Mouse (Mus musculus) natural killer cell, adult 2 months (primary cell): ENCODE measurements around the gene Frmd8.
"Not testable (repeated sequence)": the region's sequence is repeated elsewhere in the genome, so short reads cannot be mapped to it uniquely, and the experiment has no call there.

Experiments used
- DNase-seq, 2 experiments: peaks; one replicate each; pipeline ENCODE4 v3.0.0; 2022; ENCODE audit warnings: low spot score in 2 of 2

Gene Frmd8

GRCm38 (mm10) chr19:5885838-5886237 is 10.8 kb upstream of the Frmd8 start:
- no peak for DNase-seq

DNA sequence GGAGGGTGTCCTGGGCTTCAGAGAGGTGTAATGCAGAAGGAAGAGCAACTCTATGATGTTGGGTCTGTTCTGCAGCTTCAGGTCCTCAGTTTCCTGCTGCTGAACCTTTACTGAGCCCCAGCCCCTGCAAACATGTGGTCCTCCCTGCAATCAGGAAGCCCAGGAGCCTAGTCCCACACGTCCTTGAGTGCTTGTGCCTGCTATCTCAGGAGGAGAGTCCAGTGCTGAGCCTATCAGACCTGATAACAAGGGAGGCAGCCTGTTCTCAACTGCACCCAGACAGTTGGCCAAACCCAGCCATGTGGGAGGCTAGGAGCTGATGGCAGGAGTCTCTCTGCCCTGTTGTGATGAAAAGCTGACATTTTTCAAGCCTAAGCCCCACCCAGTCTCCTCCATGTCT is 8.9 kb upstream of the Frmd8 start:
- DNase-seq: no peak

- not testable (repeated sequence) for DNase-seq
Measured at GRCm38 (mm10) chr19:5882079-5882478, 7.0 kb upstream of the Frmd8 start.

GRCm38 (mm10) chr19:5881155-5881554 is 6.1 kb upstream of the Frmd8 start:
- DNase-seq: no peak

- DNase-seq: no peak
Measured at GRCm38 (mm10) chr19:5879735-5880134, 4.7 kb upstream of the Frmd8 start.

- DNase-seq: no peak
Measured at GRCm38 (mm10) chr19:5878916-5879315, 3.8 kb upstream of the Frmd8 start.

DNA sequence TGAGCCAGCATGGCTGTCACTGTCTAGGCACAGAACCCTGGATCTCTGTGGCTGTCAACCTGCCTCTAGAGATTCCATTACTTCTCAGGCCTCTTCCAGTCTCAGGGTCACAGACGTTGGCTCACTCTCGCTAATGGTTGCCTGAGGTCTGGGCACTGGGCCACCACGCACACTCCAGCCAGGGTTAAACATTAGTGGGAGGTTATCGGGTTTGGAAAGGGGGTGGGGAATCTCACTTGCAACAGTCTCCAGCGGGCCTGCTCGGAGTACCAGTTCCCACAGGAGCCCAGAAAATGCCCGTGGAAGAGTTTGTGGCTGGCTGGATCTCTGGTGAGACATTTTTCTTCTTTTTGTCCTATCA is 3.3 kb upstream of the Frmd8 start:
- no peak for DNase-seq

DNA sequence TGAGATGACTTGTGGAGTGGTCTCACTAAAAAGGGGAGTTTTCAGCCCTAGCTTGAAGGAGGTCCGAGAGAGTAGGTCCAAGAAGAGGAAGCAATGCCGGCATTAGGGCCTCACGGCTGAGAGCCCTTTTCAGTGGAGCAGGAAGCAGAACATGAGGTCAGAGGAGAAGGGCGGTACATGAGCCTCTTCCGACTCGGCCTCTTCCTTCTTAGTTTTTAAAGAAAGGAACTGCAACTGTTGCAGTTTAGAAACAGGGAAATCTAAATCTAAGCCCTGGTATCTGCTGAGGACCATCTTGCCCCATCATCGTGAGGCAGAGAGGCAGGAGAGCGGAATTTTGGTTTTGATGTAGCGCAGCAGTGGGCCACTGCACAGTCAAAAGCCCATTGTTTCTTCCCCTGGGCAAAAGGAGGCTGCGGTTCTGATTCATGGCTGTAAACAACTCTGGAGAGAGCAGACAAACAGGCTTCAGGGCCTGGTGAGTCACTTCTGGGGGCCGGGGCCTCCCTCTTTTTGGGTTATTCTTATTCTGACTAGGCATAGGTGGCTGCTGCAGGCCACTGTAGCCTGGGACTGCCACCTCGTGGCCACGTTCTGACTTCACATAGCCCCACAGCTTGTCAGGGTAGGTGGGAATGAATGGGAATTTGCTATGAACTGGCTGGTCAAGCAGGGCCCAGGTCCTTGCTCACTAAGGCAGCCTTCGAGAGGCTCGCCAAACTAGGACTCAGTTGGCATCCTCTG is 2.7 kb upstream of the Frmd8 start, which contains the start of gene Slc25a45:
Slc25a45 (plus strand) TSS at position 191 of the 744 bp plus-strand sequence.
- peak; percentile 79 to 82 for DNase-seq

- DNase-seq: no peak
Measured at GRCm38 (mm10) chr19:5874391-5874968, 594 bp downstream of the Frmd8 start.

- DNase-seq: peak; percentile 27 to 44
Measured at GRCm38 (mm10) chr19:5872931-5873556, 2.0 kb downstream of the Frmd8 start.

GRCm38 (mm10) chr19:5872528-5872927 is 2.5 kb downstream of the Frmd8 start:
- DNase-seq: peak; percentile 38 to 57

DNA sequence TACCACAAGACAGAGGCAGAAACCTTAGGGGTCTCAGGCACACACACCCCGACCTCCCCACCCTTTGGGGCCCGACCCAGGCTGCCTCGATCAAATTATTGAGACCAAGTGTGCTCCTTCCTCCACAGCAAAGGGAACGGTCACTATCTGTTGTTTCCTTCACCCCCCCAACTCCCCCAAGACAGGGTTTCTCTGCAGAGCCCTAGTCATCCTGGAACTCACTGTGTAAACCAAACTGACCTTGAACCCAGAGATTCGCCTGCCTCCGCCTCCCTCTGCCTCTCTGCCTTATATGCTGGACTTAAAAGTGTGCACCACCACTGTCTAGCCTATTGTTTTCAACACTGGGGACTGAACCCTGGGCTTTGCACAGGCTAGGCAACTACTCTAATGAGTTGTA is 3.4 kb downstream of the Frmd8 start:
- DNase-seq: no peak

DNA sequence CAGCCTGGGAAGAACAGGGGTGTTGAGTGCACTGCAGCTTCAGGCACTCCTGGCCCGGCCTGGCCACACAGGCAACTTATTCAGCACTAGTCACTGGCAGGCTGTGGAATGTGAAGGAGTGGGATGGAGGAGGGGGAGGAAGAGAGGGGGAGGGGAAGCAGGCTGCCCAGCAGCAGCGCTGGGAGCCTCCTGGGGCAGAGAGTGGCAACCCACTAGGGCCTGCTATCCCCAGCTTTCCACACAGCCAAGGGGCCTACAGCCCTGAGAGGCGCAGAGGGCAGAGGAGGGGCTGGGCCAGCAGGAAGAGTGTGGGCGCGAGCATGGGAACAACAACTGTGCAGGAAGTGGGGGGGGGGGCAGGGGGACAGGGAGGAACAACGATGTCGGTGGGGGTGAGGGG is 3.8 kb downstream of the Frmd8 start:
- DNase-seq: no peak

- DNase-seq: no peak
Measured at GRCm38 (mm10) chr19:5868096-5868495, 7.0 kb downstream of the Frmd8 start.

- no peak for DNase-seq
Measured at GRCm38 (mm10) chr19:5864710-5865398, 10.2 kb downstream of the Frmd8 start.

DNA sequence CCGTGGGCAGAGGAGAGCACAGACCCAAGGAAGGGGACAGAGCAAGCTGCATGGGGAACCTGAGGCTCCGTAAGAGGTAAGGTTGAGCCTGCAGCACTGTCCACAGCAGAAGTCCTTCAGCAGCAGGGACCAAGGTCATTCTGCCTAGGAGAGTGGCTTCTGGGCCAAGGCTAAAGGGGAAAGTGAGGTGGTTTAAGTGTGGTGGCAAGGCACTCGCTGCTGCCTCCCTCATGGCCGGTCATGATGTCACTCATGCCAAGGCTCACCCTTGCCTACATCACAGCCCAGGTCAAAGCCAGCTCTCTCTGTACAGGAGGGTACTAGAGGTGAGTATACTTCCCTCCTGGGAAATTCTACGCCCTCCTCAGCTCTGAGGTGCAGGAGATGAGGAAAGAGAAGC is 11.3 kb downstream of the Frmd8 start:
- DNase-seq: no peak

DNA sequence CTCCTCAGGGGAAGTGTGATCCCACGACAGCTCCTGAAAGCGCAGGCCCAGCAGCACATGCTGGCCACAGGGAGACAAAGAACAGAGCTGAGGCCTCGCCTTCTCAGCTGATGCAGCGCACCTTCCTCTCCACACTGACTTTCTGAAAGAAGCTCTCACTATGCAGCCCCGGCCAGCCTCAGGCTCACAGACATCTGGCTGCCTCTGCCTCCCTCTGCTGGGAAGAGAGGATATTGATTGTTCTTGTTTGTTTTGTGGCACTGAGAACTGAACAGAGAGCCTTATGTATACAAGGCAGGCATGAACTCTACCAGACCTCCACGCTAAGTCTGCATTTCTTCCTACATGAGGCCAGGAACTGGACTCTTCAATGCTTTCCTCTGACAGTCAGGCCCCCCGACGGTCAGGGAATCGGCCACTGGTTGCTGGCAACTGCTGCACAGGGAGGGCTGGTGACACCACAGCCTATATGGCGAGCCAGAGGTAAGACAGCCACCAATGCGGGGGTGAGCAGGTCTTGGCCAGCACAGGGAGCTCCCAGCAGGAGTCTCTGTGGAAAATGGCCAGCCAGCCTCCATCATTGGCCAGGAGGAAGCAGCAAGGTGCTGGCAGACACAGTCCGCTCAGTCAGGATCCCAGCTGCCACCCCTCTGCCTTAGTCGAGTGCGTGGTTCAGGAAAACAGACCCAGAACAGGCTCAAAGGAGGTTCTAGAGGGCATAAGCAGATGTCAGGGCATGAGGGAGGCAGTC is 12.6 kb downstream of the Frmd8 start:
- no peak for DNase-seq

GRCm38 (mm10) chr19:5856604-5857003 is 18.5 kb downstream of the Frmd8 start:
- no peak for DNase-seq

- DNase-seq: no peak
Measured at GRCm38 (mm10) chr19:5852035-5852722, 22.9 kb downstream of the Frmd8 start.

DNA sequence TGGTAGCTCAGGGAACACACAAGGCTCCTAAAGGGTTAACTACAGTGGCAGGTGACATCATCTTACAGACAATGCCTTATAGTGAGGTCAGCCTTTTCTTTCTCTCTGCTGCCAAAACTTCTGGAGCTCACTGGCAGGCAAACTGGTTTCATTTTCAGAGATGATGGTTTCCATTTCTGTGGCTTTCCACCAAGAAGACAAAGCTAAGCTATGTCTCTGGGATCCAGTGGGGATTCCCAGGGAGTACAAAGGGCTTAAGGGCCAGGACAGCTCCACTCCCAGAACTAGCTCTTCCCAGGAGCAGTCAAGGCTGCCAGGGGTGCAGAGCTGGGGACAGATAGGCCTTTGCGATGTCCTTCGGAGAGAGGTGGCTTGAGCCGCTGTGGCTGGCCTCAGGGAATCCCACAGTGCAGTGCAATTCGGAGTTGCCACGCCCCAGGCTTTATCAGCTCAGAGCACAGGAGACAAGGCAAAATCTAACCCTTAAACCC is 23.5 kb downstream of the Frmd8 start:
- no peak for DNase-seq

DNA sequence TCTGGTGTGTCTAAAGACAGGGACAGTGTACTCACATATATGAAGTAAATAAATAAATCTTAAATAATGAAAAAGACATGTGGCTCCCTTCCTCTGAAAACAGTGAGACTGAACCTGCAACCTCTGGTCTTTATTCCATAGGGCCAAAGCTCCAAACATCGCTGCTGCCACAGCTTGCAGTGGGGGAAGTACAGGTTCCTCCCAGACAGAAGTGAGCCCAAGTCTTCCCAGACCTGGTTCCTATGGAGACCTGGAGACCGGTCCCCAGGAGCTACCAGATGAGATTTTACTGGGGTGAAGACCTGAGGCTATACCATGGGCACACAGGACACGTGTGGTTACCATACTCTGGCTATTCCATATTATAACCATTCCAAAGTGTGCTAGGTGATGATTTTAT is 24.2 kb downstream of the Frmd8 start:
- no peak for DNase-seq
